Mouse (Mus musculus): ENCODE results near the gene Pdia3. TPM values are rescaled to one million over a fixed set of nuclear protein-coding genes. Genes with fewer than 3 reads are reported as not detected.
A peak's percentile ranks its signal among the peaks of the same experiment; 100 is the strongest.

The Pdia3 gene
- polyA plus RNA-seq, 2 experiments: 95.7 to 188 TPM

- H3K27ac ChIP-seq: no peak overlapping the region
- no peak overlapping the region for H3K4me3 ChIP-seq (ENCODE audit: insufficient read depth in 1 of 2, low read depth in 2 of 2, low read length in 2 of 2)
- H3K36me3 ChIP-seq (replicated peaks; ENCODE audit: control insufficient read depth, insufficient read depth, low read depth): no peaks in the 10 kb centered on the region
- no peak overlapping the region for H3K4me2 ChIP-seq (ENCODE audit: low read depth)
- no peaks in the 10 kb centered on the region for H3K9me3 ChIP-seq (ENCODE audit: control insufficient read depth, low read length)
- no peak overlapping the region for H3K9ac ChIP-seq (replicated peaks)
- ATAC-seq (ENCODE audit: insufficient read depth) (no peak), DNase-seq (ENCODE audit: low read depth in 3 of 3, low spot score in 3 of 3) (peak; percentile 37 to 59 (median 46))
- no peaks in the 10 kb centered on the region for H3K27me3 ChIP-seq (ENCODE audit: control insufficient read depth, insufficient read depth, low read length)
- no peaks in the 10 kb centered on the region for H3K4me1 ChIP-seq (replicated peaks; ENCODE audit: control insufficient read depth in 2 of 2, insufficient read depth in 2 of 2, low read length in 1 of 2)
- TF ChIP-seq EP300 (IDR thresholded peaks at IDR 0.05; ENCODE audit: low read depth) (no peak), CTCF (IDR thresholded peaks at IDR 0.05; ENCODE audit: low read depth) (peak; percentile 77)
- 15% methylated on average over 8 of the region's 8 CpGs for WGBS (ENCODE audit: insufficient replicate concordance)
Measured at GRCm38 (mm10) chr2:121396624-121397023, 17.0 kb upstream of the Pdia3 start.

DNA sequence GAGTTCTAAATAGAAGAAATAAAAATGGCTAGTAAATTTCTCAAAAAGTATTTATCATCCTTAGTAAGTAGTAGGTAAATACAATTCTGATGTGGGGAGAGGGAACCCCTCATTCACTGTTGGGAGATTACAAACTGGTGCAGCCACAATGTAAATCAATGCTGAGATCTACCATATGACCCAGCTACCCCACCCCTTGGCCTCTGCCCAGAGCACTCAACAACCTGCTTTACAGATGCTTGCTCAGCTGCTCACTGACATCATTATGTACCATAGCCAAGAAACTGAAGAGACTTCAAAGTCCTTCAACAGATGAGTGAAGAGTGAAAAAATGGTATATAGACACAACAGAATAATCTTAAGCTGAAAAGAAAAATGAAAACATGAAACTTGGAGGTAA, 10.3 kb upstream of the Pdia3 start:
- TF ChIP-seq EP300 (IDR thresholded peaks at IDR 0.05; ENCODE audit: low read depth): no peak
- no peak for TF ChIP-seq CTCF (IDR thresholded peaks at IDR 0.05; ENCODE audit: low read depth)

DNA sequence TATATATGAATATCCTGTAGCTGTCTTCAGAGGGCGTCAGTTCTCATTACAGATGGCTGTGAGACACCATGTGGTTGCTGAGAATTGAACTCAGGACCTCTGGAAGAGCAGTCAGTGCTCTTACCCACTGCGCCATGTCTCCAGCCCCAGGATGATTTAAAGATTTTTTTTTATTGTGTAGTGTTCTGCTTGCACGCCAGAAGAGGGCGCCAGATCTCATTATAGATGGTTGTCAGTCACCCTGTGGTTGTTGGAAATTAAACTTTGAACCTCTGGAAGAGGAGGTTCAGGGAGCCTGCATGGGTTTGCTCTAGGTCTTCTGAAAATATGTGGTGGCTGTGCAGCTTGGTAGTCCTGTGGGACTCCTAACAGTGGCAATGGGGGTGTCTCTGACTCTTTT, 5.4 kb upstream of the Pdia3 start:
- TF ChIP-seq EP300 (IDR thresholded peaks at IDR 0.05; ENCODE audit: low read depth) (no peak), CTCF (IDR thresholded peaks at IDR 0.05; ENCODE audit: low read depth) (peak; percentile 81)
- Histone ChIP-seq H3K9me3 (ENCODE audit: control insufficient read depth, low read length) (no peaks in the 10 kb centered on the region), H3K27me3 (ENCODE audit: control insufficient read depth, insufficient read depth, low read length) (no peaks in the 10 kb centered on the region), H3K36me3 (replicated peaks; ENCODE audit: control insufficient read depth, insufficient read depth, low read depth) (no peaks in the 10 kb centered on the region), H3K4me1 (replicated peaks; ENCODE audit: control insufficient read depth in 2 of 2, insufficient read depth in 2 of 2, low read length in 1 of 2) (peaks cover 2 to 8% of the 10 kb centered on the region in 2 experiments; a peak in 2 of 4 replicates), H3K9ac (replicated peaks) (no peak overlapping the region), H3K4me3 (ENCODE audit: insufficient read depth in 1 of 2, low read depth in 2 of 2, low read length in 2 of 2) (no peak overlapping the region), H3K4me2 (ENCODE audit: low read depth) (no peak overlapping the region), H3K27ac (no peak overlapping the region)
- ATAC-seq (ENCODE audit: insufficient read depth) (peak; percentile 11; the same call in 1 of the 2 replicates), DNase-seq (ENCODE audit: low read depth in 3 of 3, low spot score in 3 of 3) (peak; percentile 52 to 56 (median 53))
- WGBS (ENCODE audit: insufficient replicate concordance): 18% methylated on average over 4 of the region's 4 CpGs

More for the DNA sequence above, 10.3 kb upstream of the Pdia3 start:
- no peaks in the 10 kb centered on the region for H3K27me3 ChIP-seq (ENCODE audit: control insufficient read depth, insufficient read depth, low read length)
- no peaks in the 10 kb centered on the region for H3K9me3 ChIP-seq (ENCODE audit: control insufficient read depth, low read length)
- H3K4me3 ChIP-seq (ENCODE audit: insufficient read depth in 1 of 2, low read depth in 2 of 2, low read length in 2 of 2): no peak overlapping the region
- no peaks in the 10 kb centered on the region for H3K36me3 ChIP-seq (replicated peaks; ENCODE audit: control insufficient read depth, insufficient read depth, low read depth)
- no peak overlapping the region for H3K27ac ChIP-seq
- no peak for ATAC-seq (ENCODE audit: insufficient read depth)
- H3K9ac ChIP-seq (replicated peaks): no peak overlapping the region
- no peak overlapping the region for H3K4me2 ChIP-seq (ENCODE audit: low read depth)
- no peak for DNase-seq (ENCODE audit: low read depth in 3 of 3, low spot score in 3 of 3)
- H3K4me1 ChIP-seq (replicated peaks; ENCODE audit: control insufficient read depth in 2 of 2, insufficient read depth in 2 of 2, low read length in 1 of 2): no peaks in the 10 kb centered on the region

DNA sequence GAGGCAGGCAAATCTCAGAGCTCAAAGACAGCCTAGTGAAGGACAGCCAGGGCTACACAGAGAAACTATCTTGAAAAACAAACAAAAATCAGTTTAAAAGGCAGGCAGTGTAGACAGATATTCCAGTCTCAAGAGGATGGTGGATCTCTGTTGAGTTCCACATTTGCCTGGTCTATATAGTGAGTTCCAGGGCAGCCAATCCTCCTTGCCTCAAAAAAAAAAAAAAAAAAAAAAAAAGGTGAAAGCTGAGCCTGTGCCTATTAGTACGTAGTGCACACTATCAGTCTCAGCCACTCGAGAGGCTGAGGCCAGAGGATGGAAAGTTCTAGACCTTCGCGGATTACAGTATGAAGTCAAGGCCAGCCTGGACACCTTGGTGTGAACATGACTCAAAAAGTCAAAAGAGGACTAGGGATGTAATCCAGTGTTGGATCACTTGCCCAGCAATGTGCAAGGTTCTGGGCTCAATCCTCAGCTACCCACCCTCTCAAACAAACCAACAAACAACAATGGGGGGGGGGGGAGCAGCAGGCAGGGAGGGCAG, 660 bp upstream of the Pdia3 start:
- H3K36me3 ChIP-seq (replicated peaks; ENCODE audit: control insufficient read depth, insufficient read depth, low read depth): peaks cover 7% of the 10 kb centered on the region
- no peaks in the 10 kb centered on the region for H3K27me3 ChIP-seq (ENCODE audit: control insufficient read depth, insufficient read depth, low read length)
- H3K27ac ChIP-seq: peak overlapping the region; percentile 84
- peak; percentile 12; the same call in 1 of the 2 replicates for ATAC-seq (ENCODE audit: insufficient read depth)
- peaks cover 10 to 17% of the 10 kb centered on the region in 2 experiments for H3K4me1 ChIP-seq (replicated peaks; ENCODE audit: control insufficient read depth in 2 of 2, insufficient read depth in 2 of 2, low read length in 1 of 2)
- peak overlapping the region; percentile 66 for H3K4me2 ChIP-seq (ENCODE audit: low read depth)
- DNase-seq (ENCODE audit: low read depth in 3 of 3, low spot score in 3 of 3): peak; percentile 55 to 57 (median 56)
- 4% methylated on average over 4 of the region's 4 CpGs for WGBS (ENCODE audit: insufficient replicate concordance)
- no peak for TF ChIP-seq EP300 (IDR thresholded peaks at IDR 0.05; ENCODE audit: low read depth)
- TF ChIP-seq CTCF (IDR thresholded peaks at IDR 0.05; ENCODE audit: low read depth): no peak
- peak overlapping the region; percentile 95 for H3K9ac ChIP-seq (replicated peaks)
- peak overlapping the region; percentile 86 to 90 for H3K4me3 ChIP-seq (ENCODE audit: insufficient read depth in 1 of 2, low read depth in 2 of 2, low read length in 2 of 2)
- no peaks in the 10 kb centered on the region for H3K9me3 ChIP-seq (ENCODE audit: control insufficient read depth, low read length)

- peak; percentile 38 to 51 (median 45) for DNase-seq (ENCODE audit: low read depth in 3 of 3, low spot score in 3 of 3)
- ATAC-seq (ENCODE audit: insufficient read depth): peak; percentile 71
Measured at GRCm38 (mm10) chr2:121414139-121414685, 637 bp downstream of the Pdia3 start.

More at GRCm38 (mm10) chr2:121414139-121414685, 637 bp downstream of the Pdia3 start:
- H3K9ac ChIP-seq (replicated peaks): peak overlapping the region; percentile 95
- TF ChIP-seq CTCF (IDR thresholded peaks at IDR 0.05; ENCODE audit: low read depth) (no peak), EP300 (IDR thresholded peaks at IDR 0.05; ENCODE audit: low read depth) (no peak)
- no peaks in the 10 kb centered on the region for H3K27me3 ChIP-seq (ENCODE audit: control insufficient read depth, insufficient read depth, low read length)
- peaks cover 10 to 17% of the 10 kb centered on the region in 2 experiments for H3K4me1 ChIP-seq (replicated peaks; ENCODE audit: control insufficient read depth in 2 of 2, insufficient read depth in 2 of 2, low read length in 1 of 2)
- peak overlapping the region; percentile 90 to 94 for H3K4me3 ChIP-seq (ENCODE audit: insufficient read depth in 1 of 2, low read depth in 2 of 2, low read length in 2 of 2)
- peak overlapping the region; percentile 66 for H3K4me2 ChIP-seq (ENCODE audit: low read depth)
- H3K36me3 ChIP-seq (replicated peaks; ENCODE audit: control insufficient read depth, insufficient read depth, low read depth): peaks cover 17% of the 10 kb centered on the region
- H3K9me3 ChIP-seq (ENCODE audit: control insufficient read depth, low read length): no peaks in the 10 kb centered on the region
- peak overlapping the region; percentile 84 for H3K27ac ChIP-seq
- 1% methylated on average over 32 of the region's 32 CpGs for WGBS (ENCODE audit: insufficient replicate concordance)

Data from liver, embryonic 14.5 days (tissue).